Mouse (Mus musculus): ENCODE results near the gene Fzr1. TPM values are rescaled to one million over a fixed set of nuclear protein-coding genes. Genes with fewer than 3 reads are reported as not detected.

The Fzr1 gene
- total RNA-seq, 2 experiments from 2014 or later, result 37.8 to 49.0 TPM

DNA sequence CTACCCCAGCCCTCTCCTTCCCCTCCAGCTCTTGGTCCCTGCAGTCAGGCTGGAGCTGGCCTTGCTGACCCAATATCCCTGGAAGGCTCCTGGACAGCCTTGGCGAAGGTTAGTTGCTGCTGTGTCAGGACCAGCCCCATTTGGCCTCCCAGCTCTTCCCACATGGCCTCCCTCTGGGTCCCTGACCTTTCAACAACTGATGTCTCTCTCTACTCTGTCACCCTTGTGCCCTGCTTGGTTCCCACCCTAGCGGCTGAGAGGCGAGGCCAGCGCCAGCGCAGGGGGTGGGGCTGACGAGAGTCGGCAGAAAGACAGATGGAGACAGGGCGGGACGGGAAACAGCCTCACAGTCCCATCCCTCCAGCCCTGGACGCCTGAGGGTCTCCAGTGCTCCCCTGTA is 49.9 kb downstream of the Fzr1 start, which contains the start of gene Tbxa2r:
TSS of gene Tbxa2r (plus strand) at position 346 of the 400 bp plus-strand sequence.
- peak; percentile 93 for DNase-seq

DNA sequence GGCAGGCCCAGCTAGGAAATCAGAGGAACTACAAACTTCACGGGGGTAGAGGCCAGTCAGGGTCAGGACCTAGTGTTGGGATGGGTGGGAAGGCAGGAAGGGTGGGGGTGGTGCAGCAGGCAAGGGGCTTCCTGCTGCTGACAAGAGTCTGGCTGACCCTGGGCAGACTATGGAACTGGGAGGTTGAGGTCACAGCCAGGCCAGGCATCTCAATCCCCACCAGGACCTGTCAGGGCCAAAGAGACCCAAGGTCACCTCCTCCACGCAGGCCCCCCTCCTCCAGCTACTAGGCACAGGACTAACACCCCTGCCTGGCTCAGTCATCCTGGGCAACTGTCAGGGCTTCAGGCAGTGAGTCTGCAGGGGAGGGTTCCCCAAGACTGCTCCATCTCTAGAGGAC is 50.4 kb downstream of the Fzr1 start:
- peak; percentile 77 for DNase-seq

DNA sequence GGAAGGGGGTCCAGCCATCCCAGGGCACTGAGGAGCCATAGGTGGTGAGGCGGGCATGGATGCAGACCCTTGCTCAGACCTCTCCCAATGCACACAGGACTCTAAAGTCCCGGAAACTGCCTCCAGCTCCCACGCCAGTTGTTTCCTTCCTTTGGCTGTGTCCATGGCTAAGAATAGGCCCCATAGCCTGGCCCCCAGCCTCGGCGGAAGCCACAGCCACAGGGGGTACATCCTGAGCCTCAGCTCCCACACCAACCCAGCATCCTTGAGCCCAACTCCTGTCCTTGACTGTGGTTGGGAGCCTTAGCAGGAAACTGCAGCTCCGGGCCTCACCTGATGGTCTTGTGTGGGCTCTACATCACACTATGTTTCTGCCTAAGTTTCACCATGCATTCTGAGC is 51.5 kb downstream of the Fzr1 start:
- DNase-seq, result peak; percentile 60 to 70

DNA sequence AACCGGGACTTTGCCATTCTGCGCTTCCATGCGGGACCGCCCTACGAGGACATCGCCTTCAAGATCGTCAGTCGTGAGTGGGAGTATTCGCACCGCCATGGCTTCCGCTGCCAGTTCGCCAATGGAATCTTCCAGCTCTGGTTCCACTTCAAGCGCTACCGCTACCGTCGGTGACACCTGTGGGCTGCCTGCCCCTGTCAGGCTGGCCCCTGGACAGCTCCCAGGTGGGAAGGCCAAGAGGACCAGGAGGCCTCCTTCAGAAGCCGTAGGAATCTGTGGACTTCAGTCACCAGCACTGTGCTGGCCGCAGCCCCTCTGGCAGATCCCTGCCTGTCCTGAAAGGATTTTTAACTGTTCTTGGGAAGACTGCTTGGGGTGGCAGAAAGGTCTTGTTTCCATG is 52.5 kb downstream of the Fzr1 start:
- no peak for DNase-seq

DNA sequence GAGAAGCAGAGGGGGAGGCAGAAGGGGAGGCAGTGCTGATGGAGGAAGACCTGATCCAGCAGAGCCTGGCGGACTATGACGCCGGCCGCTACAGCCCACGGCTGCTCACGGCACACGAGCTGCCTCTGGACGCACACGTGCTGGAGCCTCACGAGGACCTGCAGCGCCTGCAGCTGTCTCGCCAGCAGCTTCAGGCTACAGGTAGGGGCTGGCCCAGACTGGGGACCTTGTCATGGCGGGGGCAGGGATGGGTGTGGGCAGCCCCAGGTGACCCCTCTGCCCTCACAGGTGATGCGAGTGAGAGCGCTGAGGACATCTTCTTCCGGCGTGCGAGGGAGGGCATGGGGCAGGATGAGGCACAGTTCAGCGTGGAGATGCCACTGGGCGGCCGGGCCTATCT is 53.1 kb downstream of the Fzr1 start:
- no peak for DNase-seq

DNA sequence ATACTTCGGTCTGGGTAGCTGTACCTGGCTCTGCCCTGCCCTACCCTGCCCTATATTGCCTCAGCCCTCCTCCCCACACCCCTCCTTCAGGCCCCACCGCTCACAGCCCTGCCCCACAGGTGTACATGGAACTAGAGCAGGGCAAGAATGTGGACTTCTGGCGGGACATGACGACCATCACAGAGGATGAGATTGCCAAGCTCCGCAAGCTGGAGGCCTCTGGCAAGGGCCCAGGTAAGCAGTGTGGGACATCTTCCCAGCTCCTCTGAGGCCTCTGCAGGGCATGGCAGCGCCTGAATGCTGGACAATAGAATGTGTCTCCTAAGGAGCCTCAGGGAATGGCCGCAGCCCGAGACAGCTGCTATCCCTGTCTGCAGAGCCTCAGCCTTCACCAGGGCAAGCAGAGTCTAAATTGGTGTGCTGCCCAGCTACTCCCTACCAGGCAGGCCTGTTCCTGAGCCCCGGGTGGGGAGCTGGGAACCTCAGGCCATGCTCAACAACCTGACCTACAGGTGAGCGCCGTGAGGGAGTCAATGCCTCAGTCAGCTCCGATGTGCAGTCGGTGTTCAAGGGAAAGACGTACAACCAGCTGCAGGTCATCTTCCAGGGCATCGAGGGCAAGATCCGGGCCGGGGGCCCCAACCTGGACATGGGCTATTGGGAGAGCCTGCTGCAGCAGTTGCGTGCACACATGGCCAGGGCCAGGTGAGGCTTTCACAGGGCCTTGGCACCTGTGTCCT is 54.4 kb downstream of the Fzr1 start:
- no peak for DNase-seq

DNA sequence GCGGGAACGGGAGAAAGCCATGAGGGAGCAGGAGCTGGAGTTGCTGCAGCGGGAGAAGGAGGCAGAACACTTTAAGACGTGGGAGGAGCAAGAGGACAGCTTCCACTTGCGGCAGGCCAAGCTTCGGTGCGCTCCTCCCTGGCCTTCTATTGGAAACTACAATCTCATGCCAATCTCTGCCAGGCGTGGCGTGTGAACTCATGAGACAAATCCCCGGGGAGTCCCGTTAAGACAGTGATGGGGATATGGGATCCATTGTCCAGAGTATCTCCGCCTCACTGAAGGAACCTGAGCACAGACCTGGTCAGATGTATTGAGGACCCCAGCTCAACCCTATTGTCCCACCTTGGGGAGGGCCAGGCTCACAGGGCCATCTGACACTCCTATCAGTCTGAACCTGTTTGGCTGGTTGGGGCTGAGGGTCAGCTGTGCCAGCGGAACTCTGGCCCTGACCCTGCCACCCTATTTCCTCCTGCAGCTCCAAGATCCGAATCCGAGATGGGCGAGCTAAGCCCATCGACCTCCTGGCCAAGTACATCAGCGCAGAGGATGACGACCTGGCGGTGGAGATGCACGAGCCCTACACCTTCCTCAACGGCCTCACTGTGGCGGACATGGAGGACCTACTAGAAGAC is 55.1 kb downstream of the Fzr1 start:
- DNase-seq, result no peak

DNA sequence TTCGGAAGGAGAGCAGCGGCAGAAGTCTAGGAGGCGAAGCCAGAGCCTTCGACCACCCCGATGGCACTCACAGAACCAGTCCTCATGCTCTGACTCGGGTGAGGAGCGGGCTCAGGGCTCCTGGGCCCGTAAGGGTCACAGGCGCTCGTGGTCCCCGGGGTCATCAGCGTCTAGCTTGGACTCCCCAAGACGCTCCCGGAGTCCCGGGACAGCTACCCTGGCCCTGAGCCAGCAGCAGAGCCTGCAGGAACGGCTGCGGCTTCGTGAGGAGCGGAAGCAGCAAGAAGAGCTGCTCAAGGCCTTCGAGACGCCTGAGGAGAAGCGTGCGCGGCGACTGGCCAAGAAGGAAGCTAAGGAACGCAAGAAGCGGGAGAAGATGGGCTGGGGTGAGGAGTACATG is 55.9 kb downstream of the Fzr1 start:
- DNase-seq, result no peak

DNA sequence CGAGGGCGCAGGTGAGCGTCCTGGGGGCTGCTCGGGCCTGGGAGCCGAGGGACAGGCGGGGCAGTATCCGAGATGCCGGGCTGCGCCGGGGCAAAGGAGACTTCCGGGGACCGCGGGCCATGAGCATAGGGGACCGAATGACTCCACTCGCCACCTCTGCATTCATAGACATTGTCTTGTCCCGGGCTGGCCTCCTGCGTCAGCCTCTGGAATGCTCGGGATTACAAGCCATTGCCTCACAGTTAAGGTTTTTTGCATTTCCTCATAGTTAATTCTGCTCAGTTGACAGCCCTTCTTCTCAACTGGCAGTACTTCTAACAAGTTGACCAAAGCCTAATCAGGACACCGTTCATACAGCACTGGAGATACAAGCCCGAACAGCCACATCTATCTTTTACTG is 56.9 kb downstream of the Fzr1 start:
- no peak for DNase-seq

DNA sequence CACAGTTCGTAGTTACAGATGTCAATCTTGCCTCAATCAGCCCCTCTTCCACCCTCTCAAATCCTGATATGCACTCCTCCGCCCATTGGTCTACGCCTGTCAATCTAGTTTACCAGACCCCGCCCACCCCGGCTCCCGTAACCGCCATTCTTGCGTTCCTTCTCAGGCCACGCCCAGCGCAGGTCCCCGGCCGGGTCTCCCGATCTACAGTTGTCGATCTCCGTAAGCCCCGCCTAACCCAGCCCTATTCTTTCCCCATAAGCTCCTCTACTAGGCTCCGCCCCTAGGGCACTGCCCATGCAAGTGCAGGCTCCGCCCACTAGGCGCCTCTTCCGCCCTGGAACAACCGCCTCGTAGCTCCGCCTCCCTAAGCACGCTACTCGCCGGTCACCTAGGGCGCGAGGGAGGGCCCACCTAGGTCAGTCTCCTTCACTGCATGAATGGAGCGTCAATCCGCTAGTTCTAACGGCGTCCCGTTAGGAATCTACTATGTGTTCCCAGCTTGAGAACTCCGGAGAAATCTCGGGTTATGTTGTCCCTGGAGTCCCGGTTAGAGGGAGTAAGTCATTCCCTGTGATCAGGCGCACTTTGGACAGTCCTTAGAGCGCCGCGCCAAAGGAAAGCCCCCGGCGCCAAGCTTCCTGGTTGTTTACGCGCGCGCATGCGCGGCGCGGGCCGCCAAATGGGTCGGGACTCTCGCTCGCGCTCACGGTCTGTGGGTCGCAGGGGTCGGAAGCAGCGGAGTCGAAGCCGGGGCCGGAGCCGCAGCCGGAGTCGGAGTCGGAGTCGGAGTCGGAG is 57.6 kb downstream of the Fzr1 start, which contains the start of gene Cactin:
TSS of gene Cactin (plus strand) at position 554 of the 798 bp plus-strand sequence.
- DNase-seq, result peak; percentile 99

DNA sequence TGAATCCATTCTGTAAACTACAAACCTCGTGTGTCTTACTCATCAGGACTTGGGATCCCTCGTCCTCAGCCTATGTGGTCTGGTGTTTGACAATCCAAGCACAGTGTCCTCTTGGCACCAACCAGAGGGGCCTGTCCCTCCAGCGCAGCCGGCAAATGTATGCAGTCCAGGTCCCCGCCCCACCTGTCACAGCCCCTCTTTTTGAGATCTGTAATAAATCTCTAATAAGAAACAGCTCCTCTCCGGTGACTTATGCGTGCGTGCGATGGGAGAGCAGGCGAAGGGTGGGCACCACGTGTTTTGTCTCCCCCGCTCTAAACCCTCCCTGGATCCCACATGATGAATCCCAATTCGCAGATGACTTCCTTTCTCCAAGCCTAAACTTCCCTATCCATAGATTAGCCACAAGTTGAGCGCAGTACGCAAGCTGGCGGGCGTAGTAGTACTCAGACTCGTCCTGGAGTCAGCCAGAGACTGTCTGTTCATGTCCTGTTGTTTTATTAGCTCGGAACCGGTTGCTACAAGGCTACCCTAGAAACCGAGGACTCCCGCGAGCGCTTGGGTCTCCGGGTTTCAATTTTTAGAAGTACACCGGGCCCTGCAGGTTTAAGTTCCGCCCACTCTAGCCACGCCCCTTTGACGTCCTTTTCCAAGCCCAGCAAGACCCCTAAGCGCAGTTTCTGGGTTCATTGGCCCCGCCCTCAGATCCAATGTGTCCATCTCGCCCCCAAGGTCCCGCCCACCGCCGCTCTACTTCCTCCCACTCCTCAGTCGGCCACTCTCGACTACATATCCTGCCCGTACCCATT is 58.4 kb downstream of the Fzr1 start:
- peak; percentile 97 to 98 for DNase-seq

DNA sequence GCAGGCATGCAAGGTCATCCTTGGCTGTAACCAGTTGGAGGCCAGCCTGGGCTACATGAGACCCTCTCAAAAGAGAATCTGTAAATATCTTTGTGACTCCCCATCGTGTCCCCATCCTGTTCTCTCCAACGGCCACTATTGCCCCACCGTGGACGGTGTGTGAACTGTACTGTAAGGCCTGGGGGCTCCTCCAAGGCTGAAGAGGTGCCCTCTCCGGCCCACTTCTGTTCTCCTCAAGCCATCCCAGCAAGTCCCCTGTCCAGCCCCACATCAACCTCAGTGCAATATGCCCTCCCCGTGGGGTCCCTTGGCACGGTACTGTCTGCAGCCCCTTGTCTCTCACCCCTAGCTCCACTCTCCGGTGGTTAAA is 59.0 kb downstream of the Fzr1 start:
- DNase-seq, result peak in 1 of 2 experiments; percentile 32

DNA sequence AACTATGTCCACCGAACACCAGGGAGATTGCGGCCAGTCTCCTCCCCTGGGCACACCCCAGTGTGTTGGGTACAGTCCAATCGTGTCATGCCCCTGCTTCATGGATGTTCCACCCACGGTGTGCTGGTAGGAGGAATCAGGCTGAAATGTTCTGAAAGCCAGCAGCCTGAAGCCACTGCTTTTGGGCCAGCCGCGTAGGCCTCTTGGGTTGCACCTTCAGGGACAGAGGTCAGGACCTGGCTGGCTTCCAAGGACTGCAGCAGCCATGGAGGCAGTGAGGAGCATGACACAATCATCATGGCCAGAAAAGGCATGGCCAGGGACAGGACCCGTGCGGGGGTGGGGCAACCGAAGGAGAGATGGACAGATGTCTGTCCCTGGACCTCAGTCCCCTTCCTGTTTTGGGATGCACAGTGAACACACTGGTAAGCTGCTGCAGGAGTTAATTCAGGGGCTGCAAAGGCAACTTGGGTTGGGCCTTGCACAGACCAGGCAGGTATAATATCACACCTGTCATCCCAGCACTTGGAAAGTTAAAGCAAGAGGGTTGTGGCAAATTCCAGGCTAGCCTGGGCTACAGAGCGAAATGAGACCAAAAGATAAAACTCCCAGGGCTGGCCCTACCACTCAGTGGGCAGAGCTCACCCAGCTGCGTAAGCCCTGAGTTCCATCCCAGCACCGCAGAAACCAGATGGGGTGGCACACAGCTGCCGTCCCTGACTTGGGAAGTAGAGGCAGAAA is 59.6 kb downstream of the Fzr1 start:
- peak; percentile 82 to 87 for DNase-seq

DNA sequence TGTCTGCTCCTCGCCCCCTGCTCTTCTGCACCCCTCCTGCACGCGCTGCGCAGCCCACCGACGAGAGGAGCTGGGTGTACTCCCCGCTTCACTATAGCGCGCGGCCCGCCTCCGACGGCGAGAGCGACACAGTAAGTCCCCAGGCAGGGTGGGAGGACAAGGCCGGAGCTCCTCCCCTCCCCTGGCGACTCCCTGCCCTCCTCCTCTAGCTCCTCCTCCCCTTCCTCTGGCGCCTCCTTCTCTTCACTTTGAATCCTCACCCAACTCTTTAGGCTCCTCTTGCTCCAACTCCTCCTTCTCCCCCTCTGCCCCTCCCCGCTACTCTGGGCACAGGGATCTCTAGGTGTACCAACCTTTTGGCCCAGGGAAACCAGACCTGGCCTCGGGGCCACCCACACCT is 61.0 kb downstream of the Fzr1 start:
- DNase-seq, result peak; percentile 85 to 91

DNA sequence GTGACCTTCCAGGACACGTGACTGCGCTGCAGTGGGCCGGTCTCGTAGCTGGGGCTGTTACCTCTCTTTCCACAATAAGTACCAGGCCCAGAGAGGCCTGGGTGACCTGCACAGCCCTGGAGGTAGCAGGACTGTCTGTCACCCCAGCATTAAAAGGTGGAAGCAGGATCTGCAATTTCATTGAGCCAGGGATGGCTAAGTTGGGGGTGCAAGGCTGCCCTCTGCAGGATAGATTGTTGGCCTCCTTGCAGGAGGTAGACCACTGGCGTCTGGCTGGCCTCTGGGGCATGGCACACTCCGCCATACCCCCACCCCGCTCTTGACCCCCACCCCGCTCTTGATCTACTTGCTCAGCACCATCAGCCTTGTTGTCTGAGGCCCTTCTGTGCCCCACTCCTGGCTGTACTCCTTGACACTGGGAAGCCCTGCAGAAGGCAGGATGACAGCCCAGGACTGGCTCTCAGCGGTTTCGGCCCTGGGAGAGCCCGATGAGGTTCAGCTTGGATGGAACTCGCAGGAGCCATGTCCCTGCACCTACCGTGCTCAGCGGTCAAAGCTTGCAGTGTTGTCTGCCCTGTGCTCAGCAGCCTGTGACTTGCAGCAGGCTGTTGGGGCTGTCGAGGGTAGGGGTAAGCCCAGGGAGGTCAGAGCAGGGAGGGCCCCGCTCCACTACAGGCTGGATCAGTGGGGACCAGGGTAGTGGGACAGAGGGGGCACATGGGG is 61.8 kb downstream of the Fzr1 start:
- DNase-seq, result peak; percentile 37 to 72

Small RNA genes lying within 50 kb of the gene (microRNA-seq; reads per million reads assigned to microRNA genes)
- gene Mir1191b (not detected), gene Mir6913 (not detected)

Other genes starting within 250 kb of the Fzr1 start
- gene Zbtb7a, start 243.3 kb downstream of the Fzr1 start, total RNA-seq (2021), result 10 to 100 TPM; 69.9 to 84.0 TPM
- gene Pias4, start 210.6 kb downstream of the Fzr1 start, total RNA-seq (2021), result 10 to 100 TPM; 26.7 to 28.2 TPM
- gene Eef2, start 201.9 kb downstream of the Fzr1 start, total RNA-seq (2021), result 1,000 to 10,000 TPM; 1,540 to 1,602 TPM
- 10 to 100 TPM; 77.1 to 78.2 TPM for gene Dapk3, start 195.5 kb downstream of the Fzr1 start, total RNA-seq (2021)
- gene 4930442H23Rik, start 194.7 kb downstream of the Fzr1 start, total RNA-seq (2021), result not detected
- not detected for gene Nmrk2, start 176.5 kb downstream of the Fzr1 start, total RNA-seq (2021)
- gene Atcay, start 147.7 kb downstream of the Fzr1 start, total RNA-seq (2021), result 1 to 10 TPM; 1.5 to 2.6 TPM
- gene Zfr2, start 145.4 kb downstream of the Fzr1 start, total RNA-seq (2021), result 10 to 100 TPM in 1 of 2 experiments, 1 to 10 TPM in 1; 9.2 to 14.2 TPM
- gene Matk, start 125.6 kb downstream of the Fzr1 start, total RNA-seq (2021), result under 1 TPM; 0.36 to 0.86 TPM
- gene Mrpl54, start 111.6 kb downstream of the Fzr1 start, total RNA-seq (2021), result 100 to 1,000 TPM; 121 to 141 TPM
- gene Apba3, start 111.6 kb downstream of the Fzr1 start, total RNA-seq (2021), result 100 to 1,000 TPM in 1 of 2 experiments, 10 to 100 TPM in 1; 78.8 to 109 TPM
- under 1 TPM; 0.23 to 0.26 TPM for gene Tjp3, start 86.9 kb downstream of the Fzr1 start, total RNA-seq (2021)
- gene Pip5k1c, start 85.6 kb downstream of the Fzr1 start, total RNA-seq (2021), result 10 to 100 TPM; 37.2 to 40.9 TPM
- 10 to 100 TPM; 37.9 to 39.1 TPM for gene Cactin, start 57.4 kb downstream of the Fzr1 start, total RNA-seq (2021)
- gene Tbxa2r, start 49.8 kb downstream of the Fzr1 start, total RNA-seq (2021), result 10 to 100 TPM; 53.2 to 53.9 TPM
- gene Gipc3, start 35.2 kb downstream of the Fzr1 start, total RNA-seq (2021), result 1 to 10 TPM; 3.5 to 7.7 TPM
- 10 to 100 TPM; 88.9 to 92.3 TPM for gene Hmg20b, start 28.0 kb downstream of the Fzr1 start, total RNA-seq (2021)
- 10 to 100 TPM; 16.7 to 22.7 TPM for gene Mfsd12, start 21.0 kb downstream of the Fzr1 start, total RNA-seq (2021)
- 1 to 10 TPM; 1.0 to 3.1 TPM for gene 4930404N11Rik, start 12.7 kb downstream of the Fzr1 start, total RNA-seq (2021)
- 10 to 100 TPM; 48.9 to 54.0 TPM for gene Dohh, start 5.9 kb upstream of the Fzr1 start, total RNA-seq (2021)
- gene Gm48551, start 6.0 kb upstream of the Fzr1 start, total RNA-seq (2021), result 1 to 10 TPM; 1.1 to 1.7 TPM
- 1 to 10 TPM in 1 of 2 experiments, not detected in 1; 1.5 TPM for gene Gm48552, start 10.5 kb upstream of the Fzr1 start, total RNA-seq (2021)
- gene Smim24, start 14.5 kb upstream of the Fzr1 start, total RNA-seq (2021), result 1 to 10 TPM; 1.2 to 1.6 TPM
- gene Nfic, start 77.1 kb upstream of the Fzr1 start, total RNA-seq (2021), result 100 to 1,000 TPM in 1 of 2 experiments, 10 to 100 TPM in 1; 93.2 to 114 TPM
- 1 to 10 TPM in 1 of 2 experiments, under 1 TPM in 1; 0.20 to 1.2 TPM for gene Celf5, start 104.2 kb upstream of the Fzr1 start, total RNA-seq (2021)
- 100 to 1,000 TPM; 123 to 125 TPM for gene Ncln, start 117.9 kb upstream of the Fzr1 start, total RNA-seq (2021)
- 1 to 10 TPM; 1.1 to 1.2 TPM for gene S1pr4, start 121.6 kb upstream of the Fzr1 start, total RNA-seq (2021)
- gene Gna15, start 145.7 kb upstream of the Fzr1 start, total RNA-seq (2021), result 1 to 10 TPM; 1.0 to 1.3 TPM
- gene Gna11, start 166.7 kb upstream of the Fzr1 start, total RNA-seq (2021), result 10 to 100 TPM; 79.2 to 84.2 TPM
- gene Aes, start 181.0 kb upstream of the Fzr1 start, total RNA-seq (2021), result 1,000 to 10,000 TPM in 1 of 2 experiments, 100 to 1,000 TPM in 1; 897 to 1,114 TPM
- gene Tle2, start 196.0 kb upstream of the Fzr1 start, total RNA-seq (2021), result 10 to 100 TPM; 30.1 to 65.0 TPM
- gene Tle6, start 222.6 kb upstream of the Fzr1 start, total RNA-seq (2021), result 10 to 100 TPM; 19.2 to 38.3 TPM
- gene BC025920, start 227.8 kb upstream of the Fzr1 start, total RNA-seq (2021), result 1 to 10 TPM in 1 of 2 experiments, under 1 TPM in 1; 0.70 to 1.1 TPM
- gene Sirt6, start 249.3 kb upstream of the Fzr1 start, total RNA-seq (2021), result 10 to 100 TPM; 17.6 to 20.8 TPM